Mouse (Mus musculus): ENCODE measurements around the gene AA467197. TPM values are rescaled to one million over a fixed set of nuclear protein-coding genes. Genes with fewer than 3 reads are reported as not detected.

The AA467197 gene
- under 1 TPM; 0.46 to 0.97 (median 0.65) TPM for total RNA-seq (2022)

DNA sequence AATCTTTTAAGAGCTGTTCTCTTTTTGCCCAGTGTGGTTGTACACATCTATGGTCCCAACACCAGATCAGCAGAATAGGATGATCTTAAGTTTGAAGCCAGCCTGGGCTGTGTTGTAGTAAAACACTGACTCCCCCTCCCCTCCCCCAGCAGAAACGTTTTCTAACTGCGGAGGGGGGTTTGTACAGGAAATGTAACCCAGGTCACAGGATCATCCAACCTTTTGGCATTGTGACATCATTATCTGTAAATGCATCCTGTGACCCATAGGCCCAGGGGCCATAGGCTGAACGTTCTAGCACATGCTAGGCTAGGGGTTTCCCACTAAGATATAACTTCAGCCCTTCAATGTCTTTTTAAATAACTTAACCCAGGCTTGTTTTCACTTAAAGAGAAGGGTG lies at the start of gene AA467197:
TSS of gene AA467197 (plus strand) at position 301 of the 400 bp plus-strand sequence.
- DNase-seq (ENCODE audit: low spot score): no peak

DNA sequence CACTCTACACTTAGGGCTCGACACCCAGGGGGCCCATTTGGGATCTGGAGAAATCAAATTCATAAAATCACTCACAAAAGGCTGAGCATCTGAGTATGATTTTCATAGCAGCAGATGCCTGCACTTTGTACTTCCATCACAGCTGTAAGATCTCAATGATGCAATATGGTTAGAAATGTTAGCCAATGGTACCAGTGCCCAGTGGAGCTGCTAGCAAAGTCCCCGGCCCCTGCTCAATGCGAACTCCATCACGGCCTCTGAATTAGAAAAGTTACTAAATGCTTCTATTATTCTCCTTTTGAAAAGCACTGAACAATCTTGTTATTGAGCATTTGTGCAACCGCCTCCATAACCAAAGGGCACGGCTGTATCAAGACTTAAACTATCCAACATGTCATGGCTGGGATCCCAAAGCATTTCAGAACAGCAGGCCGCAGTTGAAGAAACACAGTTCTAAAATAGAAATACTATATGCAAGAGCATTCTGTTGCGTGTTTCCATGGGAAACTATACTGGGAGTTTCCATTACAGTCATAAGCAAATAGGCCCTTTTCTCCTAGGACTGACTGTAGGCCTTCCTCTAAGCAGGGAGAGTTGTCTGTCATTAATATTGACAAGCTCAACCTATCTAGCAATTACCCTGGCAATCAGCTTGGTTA lies 48.8 kb upstream of the AA467197 start:
- no peak for DNase-seq (ENCODE audit: low spot score)

- DNase-seq (ENCODE audit: low spot score): no peak
Measured at GRCm38 (mm10) chr2:122590351-122590750, 46.4 kb upstream of the AA467197 start.

DNA sequence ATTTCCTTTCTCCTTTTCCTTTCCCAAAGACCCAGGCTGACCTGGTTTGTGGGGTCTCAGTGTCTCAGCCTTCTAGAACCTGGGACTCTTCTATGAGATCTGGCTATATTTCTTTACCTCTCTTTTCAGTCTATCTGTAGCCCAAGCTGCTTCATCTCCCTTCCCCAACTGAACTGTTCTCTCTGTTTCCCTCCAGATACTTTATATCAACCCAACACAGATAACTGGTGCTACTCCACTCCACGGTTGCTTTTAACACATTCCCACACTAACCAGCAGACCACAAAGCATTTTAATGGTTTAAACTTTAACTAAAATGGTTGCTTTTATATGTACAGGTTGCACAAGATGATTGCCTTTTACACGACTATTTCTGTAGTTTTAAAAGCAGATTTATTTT lies 45.6 kb upstream of the AA467197 start:
- DNase-seq (ENCODE audit: low spot score): no peak

DNA sequence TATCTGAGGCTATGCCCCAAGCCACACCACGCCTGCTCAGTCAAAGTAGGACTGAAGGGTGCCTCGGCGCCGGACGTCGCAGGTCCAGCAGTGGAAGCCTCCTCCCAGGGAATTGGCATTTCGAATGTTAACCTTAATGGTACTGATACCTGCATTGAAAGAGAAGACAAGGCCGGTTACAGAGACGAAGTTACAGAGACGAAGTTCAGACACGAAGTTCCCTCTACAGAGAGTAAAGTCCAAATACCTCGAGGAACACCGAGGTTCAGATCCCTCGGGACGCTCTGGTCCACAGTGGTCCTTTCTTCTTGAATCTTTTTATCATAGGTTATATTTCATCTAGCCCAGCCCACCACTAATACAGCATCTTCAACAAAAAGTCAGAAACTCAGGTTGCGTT lies 41.3 kb upstream of the AA467197 start:
- no peak for DNase-seq (ENCODE audit: low spot score)

GRCm38 (mm10) chr2:122599736-122600135 lies 37.0 kb upstream of the AA467197 start:
- DNase-seq (ENCODE audit: low spot score): no peak

GRCm38 (mm10) chr2:122601354-122601753 lies 35.4 kb upstream of the AA467197 start:
- DNase-seq (ENCODE audit: low spot score): no peak

DNA sequence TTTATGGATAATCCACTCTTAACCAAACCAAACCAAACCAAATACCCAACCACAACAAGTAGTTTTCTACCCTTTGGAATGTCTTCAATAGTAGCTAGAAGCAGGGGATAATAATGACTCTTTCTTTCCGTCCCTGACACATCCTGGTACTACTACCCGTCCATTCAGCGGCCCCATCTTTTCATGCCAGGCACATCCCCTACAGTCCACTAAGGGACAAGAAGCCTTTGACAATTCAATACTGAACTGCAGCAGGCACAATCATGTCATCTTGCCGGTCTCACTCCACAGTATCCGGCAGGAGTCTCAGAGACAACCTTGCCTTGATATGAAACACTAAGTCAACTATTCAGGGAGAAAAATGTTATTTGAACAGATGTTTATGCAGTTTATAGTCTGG lies 31.0 kb upstream of the AA467197 start:
- no peak for DNase-seq (ENCODE audit: low spot score)

GRCm38 (mm10) chr2:122608820-122609219 lies 28.0 kb upstream of the AA467197 start:
- DNase-seq (ENCODE audit: low spot score): no peak

DNA sequence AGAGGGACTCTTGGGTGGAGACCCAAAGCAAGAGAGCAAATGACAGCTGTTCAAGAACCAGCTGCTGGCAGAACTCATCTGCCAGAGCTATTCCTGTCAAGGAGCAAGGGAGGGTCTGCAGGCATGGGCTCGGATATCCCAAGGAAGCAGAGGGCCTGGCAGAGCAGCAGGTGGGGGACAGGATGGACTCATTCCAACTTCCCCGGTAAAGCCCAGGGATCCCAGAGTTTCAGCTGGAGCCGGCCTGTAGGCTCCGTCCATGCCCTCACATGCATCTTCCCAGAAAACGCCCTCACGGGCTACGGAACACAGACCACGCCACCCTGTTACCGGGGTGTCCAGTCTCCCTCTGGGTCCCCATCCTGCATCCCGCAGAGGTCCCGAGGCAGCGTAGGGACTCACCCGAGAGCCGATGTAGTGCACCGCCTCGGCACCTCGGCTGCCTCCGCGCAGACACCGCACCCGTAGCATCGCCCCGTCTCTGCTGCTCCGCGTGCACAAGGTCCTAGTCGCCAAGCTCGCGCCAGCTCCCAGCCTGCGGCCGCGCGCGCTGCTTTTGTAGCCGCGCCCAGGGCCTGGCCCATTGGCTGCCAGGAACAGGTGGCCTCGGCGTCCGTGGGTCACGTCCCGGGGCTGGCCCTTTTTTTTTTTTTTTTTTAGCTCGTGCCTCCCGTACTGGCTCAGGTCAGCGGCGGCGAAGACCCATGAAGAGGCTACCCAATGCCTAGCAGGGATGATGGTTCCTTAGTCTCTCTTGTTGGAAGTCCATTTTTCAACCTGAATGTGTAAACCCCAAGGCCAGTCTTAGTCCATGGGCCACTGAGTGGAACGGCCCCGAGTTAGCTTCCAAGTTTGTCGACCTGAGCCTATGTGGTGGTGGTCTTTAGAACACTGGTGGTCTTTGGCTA lies 25.8 kb upstream of the AA467197 start, which contains the start of gene Gatm:
TSS of gene Gatm (minus strand) at position 558 of the 908 bp plus-strand sequence.
- DNase-seq (ENCODE audit: low spot score): peak; percentile 49

DNA sequence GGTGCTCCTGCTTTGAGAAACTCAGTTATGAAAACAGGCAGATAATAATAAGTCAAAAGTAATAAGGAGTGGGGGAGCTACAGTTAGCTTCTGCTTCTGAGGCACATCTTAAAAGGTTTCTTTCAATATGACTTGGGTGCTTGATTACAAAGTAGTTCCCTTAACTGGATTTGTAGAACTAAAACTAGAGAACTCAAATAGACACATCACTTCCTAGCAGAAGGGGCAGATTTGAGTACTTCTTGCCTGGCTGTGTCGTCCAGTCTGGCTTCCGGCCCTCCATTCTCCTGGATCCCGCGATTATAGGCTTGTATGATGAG lies 25.2 kb upstream of the AA467197 start:
- DNase-seq (ENCODE audit: low spot score): no peak

DNA sequence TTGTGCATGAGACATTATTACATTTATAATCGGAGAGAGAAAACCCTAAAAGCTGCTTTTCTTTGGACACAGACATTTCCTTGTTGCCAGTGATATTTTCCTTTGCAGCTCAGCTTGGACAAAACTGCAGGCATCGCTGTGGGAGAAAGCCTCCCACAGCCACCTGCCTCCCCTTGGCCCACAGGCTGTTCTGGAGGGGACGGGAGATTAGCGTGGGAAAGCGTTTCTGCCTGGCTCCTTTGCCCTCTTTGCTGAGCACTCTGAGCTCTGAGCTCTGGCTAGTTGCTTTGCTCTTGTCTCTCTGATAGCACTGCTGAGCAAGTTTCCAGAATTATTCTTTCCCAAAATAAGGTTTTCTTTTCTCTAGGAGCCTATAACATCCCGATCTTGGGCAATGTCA lies 20.5 kb upstream of the AA467197 start:
- DNase-seq (ENCODE audit: low spot score): no peak

DNA sequence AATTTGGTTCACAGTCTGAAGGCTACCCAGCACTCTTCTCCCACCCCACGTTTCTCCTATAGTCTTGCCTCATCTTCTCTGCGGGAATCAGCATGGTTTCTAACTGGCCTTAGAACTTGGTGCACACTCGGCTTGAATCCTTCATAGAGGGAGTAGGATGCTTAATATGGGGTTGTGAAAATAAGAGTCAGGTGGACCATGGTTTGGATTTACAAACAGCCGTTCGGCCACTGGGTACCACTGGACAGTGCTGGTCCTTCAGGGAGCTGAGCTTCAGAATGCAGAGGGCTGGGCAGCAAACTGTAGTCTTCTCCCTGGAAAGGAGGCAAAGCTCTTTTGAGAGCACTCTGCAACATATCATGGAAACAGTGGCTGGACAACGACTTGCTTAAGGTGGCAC lies 19.0 kb upstream of the AA467197 start:
- DNase-seq (ENCODE audit: low spot score): no peak

DNA sequence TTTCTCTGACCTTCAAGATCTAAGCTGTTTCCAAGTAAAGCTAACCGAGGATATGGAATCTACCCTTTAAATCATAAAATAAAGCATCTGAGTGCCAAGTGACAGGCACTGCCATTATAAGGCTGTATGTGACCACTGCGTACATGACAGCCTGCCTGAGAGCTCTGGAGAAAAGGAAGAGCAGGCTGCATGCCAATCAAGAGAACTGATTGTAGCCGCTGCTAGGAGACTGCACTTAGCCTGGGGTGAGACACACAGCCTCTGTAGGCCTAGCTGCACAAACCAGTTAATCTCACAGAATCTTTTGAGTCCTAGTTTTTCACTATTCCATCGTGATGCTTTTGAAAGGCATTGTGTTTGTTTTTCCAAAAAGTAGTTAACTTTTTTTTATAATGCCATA lies 18.1 kb upstream of the AA467197 start:
- DNase-seq (ENCODE audit: low spot score): no peak

GRCm38 (mm10) chr2:122621337-122622110 lies 15.3 kb upstream of the AA467197 start:
- DNase-seq (ENCODE audit: low spot score): no peak

- DNase-seq (ENCODE audit: low spot score): no peak
Measured at GRCm38 (mm10) chr2:122625930-122626329, 10.9 kb upstream of the AA467197 start.

DNA sequence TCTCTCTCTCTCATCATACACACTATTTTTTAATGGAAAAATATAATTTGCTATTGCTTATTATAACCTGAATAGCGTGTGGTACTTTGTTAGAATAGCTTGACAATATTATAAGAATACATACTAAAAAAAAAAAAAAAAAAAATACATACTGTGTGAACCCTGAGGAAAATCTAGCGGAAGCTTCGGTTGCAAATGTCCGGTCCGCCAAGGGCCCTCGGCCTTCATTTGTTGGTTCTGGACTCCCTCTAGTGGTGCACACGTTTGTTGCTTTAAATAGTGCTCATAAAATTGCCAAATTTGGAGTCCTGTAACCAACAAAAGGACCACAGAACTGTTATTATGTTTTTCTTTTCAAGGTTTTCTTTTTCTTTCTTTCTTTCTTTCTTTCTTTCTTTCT lies 7.8 kb upstream of the AA467197 start:
- peak; percentile 91 for DNase-seq (ENCODE audit: low spot score)

GRCm38 (mm10) chr2:122629871-122630270 lies 6.9 kb upstream of the AA467197 start:
- no peak for DNase-seq (ENCODE audit: low spot score)

GRCm38 (mm10) chr2:122630465-122631225 lies 6.1 kb upstream of the AA467197 start:
- DNase-seq (ENCODE audit: low spot score): peak; percentile 92

GRCm38 (mm10) chr2:122631226-122631801 lies 5.5 kb upstream of the AA467197 start:
- DNase-seq (ENCODE audit: low spot score): peak; percentile 11

- DNase-seq (ENCODE audit: low spot score): peak; percentile 55
Measured at GRCm38 (mm10) chr2:122637526-122637997, 776 bp downstream of the AA467197 start.

All from heart, adult 8-10 months (tissue).